8 mouse cellular contexts compared by ENCODE assay signal in genomic region chr11:70563470-70564275, GRCm38 (mm10). TPM values are rescaled to one million over a fixed set of nuclear protein-coding genes. Genes with fewer than 3 reads are reported as not detected.
A peak's percentile ranks its signal among the peaks of the same experiment; 100 is the strongest.
DNase-seq lines count a peak whose midpoint lies in the region; ATAC-seq lines count a peak whose summit lies in the region.

No protein-coding gene starts in this region.

- H3K27ac ChIP-seq in heart, embryonic 13.5 days (replicated peaks): peak overlapping the region; percentile 90
- peak overlapping the region; percentile 93 for H3K27ac ChIP-seq in kidney, embryonic 16.5 days (ENCODE audit: low read length)

- peaks cover 39% of the 10 kb centered on the region for H3K4me1 ChIP-seq in heart, embryonic 13.5 days
- H3K4me1 ChIP-seq in kidney, embryonic 16.5 days (ENCODE audit: insufficient read depth, low read length): peaks cover 42% of the 10 kb centered on the region

- H3K9me3 ChIP-seq in heart, embryonic 13.5 days: no peaks in the 10 kb centered on the region
- H3K9me3 ChIP-seq in kidney, embryonic 16.5 days (ENCODE audit: low read length): no peaks in the 10 kb centered on the region

- peak overlapping the region; percentile 94 for H3K4me2 ChIP-seq in heart, embryonic 13.5 days
- H3K4me2 ChIP-seq in kidney, embryonic 16.5 days (replicated peaks; ENCODE audit: low read depth, low read length): peak overlapping the region; percentile 92

- no peak for ATAC-seq in heart, embryonic 13.5 days (ENCODE audit: extremely low read depth, insufficient number of reproducible peaks, low FRiP score, low TSS enrichment)
- ATAC-seq in kidney, embryonic 16.5 days (ENCODE audit: low FRiP score, low TSS enrichment): peak; percentile 8

- peak overlapping the region; percentile 94 for H3K4me3 ChIP-seq in heart, embryonic 13.5 days
- peak overlapping the region; percentile 91 for H3K4me3 ChIP-seq in kidney, embryonic 16.5 days (ENCODE audit: low read length)

- WGBS in heart, embryonic 13.5 days: 3% methylated on average over 25 of the region's 25 CpGs
- WGBS in kidney, embryonic 16.5 days: under 1% methylated on average over 25 of the region's 25 CpGs

- intact Hi-C loops in left cerebral cortex, postnatal 4 days (cut with DNase I): loop anchor here (5.0 kb wide), 1 partner anchor 39 kb away; no protein-coding TSS in a partner anchor

- DNase-seq in left cerebral cortex, postnatal 4 days: peak; percentile 16
- no peak for DNase-seq in left cerebral cortex, adult 8-10 months (ENCODE audit: low spot score in 2 of 2)
- peak; percentile 64 for DNase-seq in embryo, embryonic 10 days (ENCODE audit: low spot score)
- DNase-seq in lung, postnatal 25 days (ENCODE audit: low spot score): peak; percentile 69
- DNase-seq in splenic B cell, adult 2 months (ENCODE audit: low read depth, low spot score): peak; percentile 38
- DNase-seq in frontal cortex, adult 2 months (ENCODE audit: extremely low spot score in 1 of 2, low spot score in 1 of 2): no peak

- H3K27me3 ChIP-seq in heart, embryonic 13.5 days (replicated peaks): no peaks in the 10 kb centered on the region
- H3K27me3 ChIP-seq in kidney, embryonic 16.5 days (ENCODE audit: insufficient read depth, low read length): no peaks in the 10 kb centered on the region
- no peaks in the 10 kb centered on the region for H3K27me3 ChIP-seq in splenic B cell, adult 2 months (ENCODE audit: control insufficient read depth, insufficient read depth, low read length, poor library complexity, severe bottlenecking)

- H3K9ac ChIP-seq in heart, embryonic 13.5 days: peak overlapping the region; percentile 97
- peak overlapping the region; percentile 87 for H3K9ac ChIP-seq in kidney, embryonic 16.5 days (replicated peaks; ENCODE audit: low read length)

- H3K36me3 ChIP-seq in heart, embryonic 13.5 days: peaks cover 9% of the 10 kb centered on the region; the same call in 1 of the 2 replicates
- H3K36me3 ChIP-seq in kidney, embryonic 16.5 days (ENCODE audit: insufficient read depth, low read length): no peaks in the 10 kb centered on the region
- H3K36me3 ChIP-seq in splenic B cell, adult 2 months (ENCODE audit: control insufficient read depth, insufficient read depth, low read length, poor library complexity, severe bottlenecking): no peaks in the 10 kb centered on the region

RNA-seq across cellular contexts. Expression of gene Mink1, which starts 1.0 kb away (rescaled TPM):
- 100 to 1,000 TPM; 115 to 139 TPM for total RNA-seq in left cerebral cortex, postnatal 4 days (2021)
- total RNA-seq in left cerebral cortex, adult 8-10 months (2022): 100 to 1,000 TPM; 389 to 423 (median 415) TPM
- polyA plus RNA-seq in heart, embryonic 13.5 days (2015; fragmentation: Nextera tagmentation; extraction: Ambion mirVana): 8.8 and 9.8 TPM in 2 replicates
- polyA plus RNA-seq in kidney, embryonic 16.5 days (2015; fragmentation: Nextera tagmentation; extraction: Ambion mirVana): 15.9 and 17.4 TPM in 2 replicates
- 285 and 322 TPM in 2 replicates for polyA plus RNA-seq in frontal cortex, adult 2 months (2012; rRNA removed)

RNA-seq across cellular contexts. Expression of gene Pld2, which starts 23.8 kb away (rescaled TPM):
- total RNA-seq in left cerebral cortex, postnatal 4 days (2021): 10 to 100 TPM; 32.1 to 34.2 TPM
- 10 to 100 TPM; 15.7 to 20.4 (median 19.4) TPM for total RNA-seq in left cerebral cortex, adult 8-10 months (2022)
- 9.3 and 11.2 TPM in 2 replicates for polyA plus RNA-seq in heart, embryonic 13.5 days (2015; fragmentation: Nextera tagmentation; extraction: Ambion mirVana)
- 8.5 and 8.8 TPM in 2 replicates for polyA plus RNA-seq in kidney, embryonic 16.5 days (2015; fragmentation: Nextera tagmentation; extraction: Ambion mirVana)
- polyA plus RNA-seq in frontal cortex, adult 2 months (2012; rRNA removed): 23.4 and 28.6 TPM in 2 replicates

RNA-seq across cellular contexts. Expression of gene Gm40193, which starts 30.9 kb away (rescaled TPM):
- not detected for total RNA-seq in left cerebral cortex, postnatal 4 days (2021)
- total RNA-seq in left cerebral cortex, adult 8-10 months (2022): not detected
- not detected in 2 replicates for polyA plus RNA-seq in heart, embryonic 13.5 days (2015; fragmentation: Nextera tagmentation; extraction: Ambion mirVana)
- not detected in 2 replicates for polyA plus RNA-seq in kidney, embryonic 16.5 days (2015; fragmentation: Nextera tagmentation; extraction: Ambion mirVana)
- not detected in 2 replicates for polyA plus RNA-seq in frontal cortex, adult 2 months (2012; rRNA removed)

RNA-seq across cellular contexts. Expression of gene Psmb6, which starts 38.5 kb away (rescaled TPM):
- 100 to 1,000 TPM; 269 to 276 TPM for total RNA-seq in left cerebral cortex, postnatal 4 days (2021)
- total RNA-seq in left cerebral cortex, adult 8-10 months (2022): 100 to 1,000 TPM; 187 to 213 (median 191) TPM
- 636 and 691 TPM in 2 replicates for polyA plus RNA-seq in heart, embryonic 13.5 days (2015; fragmentation: Nextera tagmentation; extraction: Ambion mirVana)
- 789 and 872 TPM in 2 replicates for polyA plus RNA-seq in kidney, embryonic 16.5 days (2015; fragmentation: Nextera tagmentation; extraction: Ambion mirVana)
- polyA plus RNA-seq in frontal cortex, adult 2 months (2012; rRNA removed): 245 and 249 TPM in 2 replicates

RNA-seq across cellular contexts. Expression of gene Gltpd2, which starts 44.7 kb away (rescaled TPM):
- total RNA-seq in left cerebral cortex, postnatal 4 days (2021): not detected
- not detected for total RNA-seq in left cerebral cortex, adult 8-10 months (2022)
- polyA plus RNA-seq in heart, embryonic 13.5 days (2015; fragmentation: Nextera tagmentation; extraction: Ambion mirVana): 0.12 and 0.99 TPM in 2 replicates
- polyA plus RNA-seq in kidney, embryonic 16.5 days (2015; fragmentation: Nextera tagmentation; extraction: Ambion mirVana): 0.51 and 0.62 TPM in 2 replicates
- 0.13 TPM in 1 of 2 replicates, not detected in the other for polyA plus RNA-seq in frontal cortex, adult 2 months (2012; rRNA removed)

Comparison
In these comparisons a context has a peak if more than half of its experiments do, and no peak if none do; other contexts are left out.
1. DNase-seq: peak in left cerebral cortex, postnatal 4 days (single experiment), embryo, embryonic 10 days (single experiment), lung, postnatal 25 days (single experiment) and splenic B cell, adult 2 months (single experiment); none in left cerebral cortex, adult 8-10 months (0 of 2) and frontal cortex, adult 2 months (0 of 2).
2. RNA of gene Mink1, which starts 1.0 kb away (polyA plus RNA-seq): 285 to 322 TPM in frontal cortex, adult 2 months; 15.9 to 17.4 TPM in kidney, embryonic 16.5 days and 8.8 to 9.8 TPM in heart, embryonic 13.5 days; every median in the first group is over 10 times any median in the second.